Mouse (Mus musculus): Measurements from ENCODE around the gene Rab28.

The Rab28 gene

DNA sequence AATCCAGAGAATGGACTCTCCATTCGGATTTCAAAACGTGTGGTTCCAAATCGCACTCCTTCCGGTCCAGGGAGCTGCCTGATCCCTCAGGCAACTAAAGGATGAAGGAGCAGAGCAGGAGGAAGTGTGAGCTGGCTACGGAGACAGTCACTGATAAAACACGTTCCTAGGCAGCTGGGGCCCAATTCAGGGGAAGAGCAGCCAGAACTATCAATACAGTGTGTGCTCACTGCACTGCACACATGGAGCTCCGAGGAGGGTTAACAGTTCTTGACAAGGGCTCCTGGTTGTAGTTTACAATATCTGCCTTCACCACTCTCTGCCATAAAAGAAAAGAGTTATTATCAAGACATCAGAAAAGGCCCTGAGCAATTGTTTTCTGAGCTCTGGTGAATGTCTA is 82.4 kb downstream of the Rab28 start:
- no peak for DNase-seq

DNA sequence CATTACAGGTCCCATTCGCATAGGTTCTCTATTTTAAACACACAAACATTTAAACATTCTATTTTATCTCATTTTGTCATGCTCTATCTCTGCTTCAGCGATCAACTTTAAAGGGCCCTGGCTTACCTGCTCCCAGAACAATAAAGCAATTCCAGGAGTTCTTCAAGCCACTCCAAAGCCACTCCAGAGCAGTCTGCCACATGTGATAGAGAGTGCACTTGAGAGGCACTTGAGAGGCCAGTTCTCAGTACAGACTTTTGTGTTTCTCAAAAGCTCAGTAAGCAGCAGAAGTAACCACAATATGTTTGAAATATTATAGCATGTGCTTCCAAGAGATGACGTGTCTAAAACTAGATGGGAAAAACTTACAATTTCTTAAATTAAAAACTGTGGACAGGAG is 86.2 kb downstream of the Rab28 start:
- no peak for DNase-seq

DNA sequence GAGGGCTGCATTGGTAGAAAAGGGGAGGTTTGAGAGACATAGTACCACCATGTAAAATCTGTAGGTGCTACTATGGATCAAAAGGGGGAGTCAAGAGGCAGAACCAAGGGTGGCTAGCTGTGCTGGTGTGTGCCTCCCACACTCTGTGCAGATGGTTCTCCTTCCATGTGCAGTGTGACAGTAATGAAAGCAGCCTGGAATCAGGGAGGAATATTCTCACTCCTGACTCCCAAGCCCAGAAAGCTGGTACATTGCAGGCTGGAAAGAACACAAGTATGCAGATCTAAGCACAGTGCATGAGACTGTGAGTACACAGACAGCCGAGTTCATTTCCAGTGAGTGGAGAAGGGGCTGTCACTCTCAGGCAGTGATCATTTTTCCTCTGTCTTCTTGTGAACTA is 89.0 kb downstream of the Rab28 start:
- DNase-seq, result no peak

DNA sequence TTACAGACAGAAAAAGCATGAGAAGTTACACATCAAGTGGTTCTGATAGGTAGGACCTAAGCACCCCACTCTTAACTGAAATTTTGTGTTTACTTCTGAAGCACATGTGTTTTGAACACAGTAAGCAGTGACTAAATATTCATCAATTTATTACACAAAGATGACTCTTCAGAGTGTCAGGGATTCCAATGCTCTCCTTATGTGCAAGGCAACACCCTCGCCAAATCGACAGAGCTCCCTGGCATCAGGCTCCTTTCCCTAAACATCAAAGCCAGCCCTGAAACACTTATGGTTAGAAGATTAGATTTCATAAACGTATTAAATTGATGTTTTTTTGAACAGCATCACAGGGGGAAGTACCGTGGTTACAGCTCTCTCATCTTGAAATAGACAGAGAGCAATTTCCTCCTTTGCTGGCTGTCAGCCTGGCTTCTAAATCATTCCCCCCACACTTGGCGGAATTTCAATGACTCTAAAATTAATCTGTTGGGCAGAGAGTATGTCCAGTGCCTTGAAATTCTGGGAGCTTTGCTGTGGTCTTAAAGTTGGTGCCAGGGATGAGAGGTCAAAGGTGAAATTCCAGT is 97.4 kb downstream of the Rab28 start:
- DNase-seq, result no peak

DNA sequence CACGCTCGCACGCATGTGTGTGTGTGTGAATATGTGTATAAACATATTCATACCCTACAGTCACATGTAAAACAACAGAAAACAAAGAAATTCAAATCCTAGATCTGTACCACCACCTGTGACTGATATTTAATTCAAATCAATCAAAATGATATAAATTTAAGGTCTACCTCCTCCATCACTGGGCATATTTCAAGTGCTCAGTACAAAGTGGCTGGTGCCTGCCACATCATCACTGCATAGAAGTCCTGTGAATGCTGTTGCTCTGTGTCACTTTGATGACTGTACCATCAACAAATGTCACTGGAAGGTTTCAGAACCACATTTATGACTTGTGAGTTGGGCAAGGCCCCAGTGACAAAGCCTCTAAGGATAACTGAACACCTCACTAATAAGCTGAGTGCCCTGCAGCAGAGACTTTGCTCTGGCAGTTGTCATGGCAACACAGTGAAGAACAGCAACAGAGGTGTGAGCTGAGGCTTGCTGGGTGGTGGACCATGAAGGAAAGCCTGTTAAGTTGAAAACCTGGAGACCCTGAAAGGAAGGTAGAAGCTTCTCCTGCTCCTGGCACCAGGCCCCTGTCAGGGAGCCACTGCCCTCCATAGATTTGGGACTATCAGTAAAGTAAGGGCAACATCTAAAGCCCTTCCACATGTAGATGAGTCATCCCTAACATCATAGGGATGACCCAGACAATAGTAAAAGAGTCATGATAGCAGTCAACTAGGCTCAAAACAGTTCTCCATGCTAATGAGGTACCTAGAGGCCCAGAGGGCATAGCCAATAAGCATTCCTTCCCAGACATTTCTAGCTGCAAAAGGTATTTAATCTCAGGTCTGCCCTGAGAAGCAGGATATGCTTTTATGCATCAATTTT is 111.5 kb downstream of the Rab28 start:
- no peak for DNase-seq

DNA sequence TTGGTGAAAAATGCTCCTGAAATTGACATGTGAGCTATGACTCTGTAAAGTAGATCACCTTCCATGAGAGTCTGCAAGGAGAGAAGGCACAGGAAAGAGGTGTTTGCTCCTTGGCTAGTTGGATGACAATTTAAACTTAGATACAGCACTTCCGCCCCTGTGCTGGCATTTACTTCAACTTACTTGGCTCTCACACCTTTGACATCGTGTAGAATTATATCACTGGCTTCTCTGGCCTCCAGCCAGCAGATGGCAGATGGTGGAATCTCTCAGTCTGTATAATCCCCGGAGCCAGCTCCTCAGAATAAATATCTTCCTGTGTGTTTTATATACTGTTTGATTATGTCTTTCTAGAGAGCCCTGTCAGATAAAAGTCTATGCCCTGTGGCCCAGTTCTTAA is 112.8 kb downstream of the Rab28 start:
- no peak for DNase-seq

DNA sequence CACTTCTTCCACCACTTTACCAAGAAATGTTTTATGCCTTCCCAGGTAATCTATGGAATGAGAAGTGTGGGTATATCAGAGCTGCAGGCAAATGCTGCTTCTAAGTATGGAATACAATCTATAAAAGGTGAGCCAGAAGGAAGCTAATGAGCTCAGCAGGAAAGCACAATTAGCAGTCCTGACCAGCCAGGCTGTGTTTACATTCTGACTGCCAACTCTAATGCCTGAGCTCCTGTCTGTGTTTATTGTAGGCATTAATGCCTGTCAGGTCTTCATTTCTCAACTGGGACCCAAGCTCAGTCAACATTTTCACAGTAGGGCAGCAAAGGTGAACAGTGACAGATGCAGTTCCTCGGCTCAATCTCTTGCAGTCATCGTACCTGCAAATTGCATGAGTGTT is 129.9 kb downstream of the Rab28 start:
- no peak for DNase-seq
